Mouse (Mus musculus): Measurements from ENCODE around the gene Peak1.

DNA sequence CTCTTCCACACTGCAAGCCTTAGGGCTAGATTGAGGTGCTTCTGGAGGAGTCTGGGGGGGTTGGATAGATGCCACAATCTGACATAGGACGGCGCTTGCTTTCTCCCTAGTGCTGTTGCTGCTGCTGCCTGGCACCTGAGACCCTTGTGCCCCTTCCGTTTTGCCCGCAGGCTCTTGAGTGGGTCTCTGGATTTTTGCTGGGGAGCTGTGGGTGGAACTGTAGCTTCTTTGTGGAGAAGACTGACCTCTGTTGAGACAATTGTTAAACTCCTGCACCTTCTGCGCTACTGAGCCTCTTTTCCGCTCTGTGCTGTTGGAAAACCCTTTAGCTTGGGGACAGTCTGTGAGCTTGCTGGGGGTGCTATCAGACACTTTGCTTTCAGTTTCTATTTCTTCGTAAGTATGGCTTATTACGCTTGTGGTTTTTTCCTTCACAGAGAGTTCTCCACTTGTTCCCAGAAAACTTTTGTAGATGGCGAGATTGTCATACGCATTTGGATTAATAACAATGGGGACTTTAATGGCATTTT is 159.5 kb downstream of the Peak1 start:
- TF ChIP-seq POLR2A (IDR thresholded peaks at IDR 0.05; ENCODE audit: borderline replicate concordance, extremely low read depth, insufficient read depth, insufficient read length, poor library complexity, severe bottlenecking), result no peak
- no peak for TF ChIP-seq CTCF (IDR thresholded peaks at IDR 0.05; ENCODE audit: borderline replicate concordance, extremely low read depth, insufficient read depth, insufficient read length)

Data from brain, embryonic 14.5 days (tissue).